Mouse (Mus musculus): ENCODE data around the gene Med6. TPM values are rescaled to one million over a fixed set of nuclear protein-coding genes. Genes with fewer than 3 reads are reported as not detected.

Med6 gene
- 8.4 and 9.2 TPM in 2 replicates for polyA plus RNA-seq (2012; rRNA removed)

DNA sequence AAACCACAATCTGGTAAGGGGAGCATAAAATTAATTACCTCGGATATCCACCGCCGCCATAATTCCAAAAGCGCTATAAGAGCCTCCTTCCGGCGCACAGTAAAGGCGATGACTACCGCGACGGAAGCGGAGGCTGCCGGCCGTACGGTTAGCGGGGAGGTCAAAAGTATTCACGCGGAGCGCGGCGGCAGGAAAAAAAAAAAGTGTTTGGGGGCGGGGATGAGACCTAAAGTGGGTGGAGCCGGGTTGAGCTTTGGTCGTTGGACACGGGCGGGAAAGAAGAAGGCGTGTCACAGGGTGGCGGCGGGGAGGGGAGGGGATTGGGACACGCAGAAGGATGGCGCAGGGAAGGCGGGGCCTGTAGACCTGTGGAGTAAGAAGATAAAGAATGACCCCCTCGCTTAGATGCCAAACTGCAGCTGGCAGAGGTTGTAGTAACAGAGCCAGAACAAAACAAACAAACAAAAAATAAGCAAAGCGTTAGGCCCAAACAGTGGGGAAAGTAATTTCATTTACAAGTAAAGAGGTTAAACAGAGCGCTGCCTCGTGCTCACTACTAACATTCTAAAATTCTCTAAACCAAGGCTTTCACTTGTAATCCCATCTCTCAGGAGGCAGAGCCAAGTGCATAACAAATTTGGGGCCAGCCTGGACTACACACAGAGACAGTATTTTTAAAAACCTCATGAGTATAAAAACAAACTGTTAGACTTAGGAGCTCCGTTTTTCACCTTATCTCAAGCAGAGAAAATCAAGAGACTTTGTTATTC is at the start of gene Med6:
Med6 (minus strand) TSS at position 107 of the 770 bp plus-strand sequence.
- no peaks in the 10 kb centered on the region for H3K4me1 ChIP-seq (replicated peaks; ENCODE audit: control insufficient read depth, insufficient read depth, low read length)
- H3K4me3 ChIP-seq (ENCODE audit: control insufficient read depth, insufficient read depth, low read length) = peak within 1 kb of the TSS; percentile 54
- TF ChIP-seq CTCF (IDR thresholded peaks at IDR 0.05; ENCODE audit: borderline replicate concordance, control insufficient read depth, extremely low read depth, insufficient read depth, low read length, poor library complexity) (peak; percentile 43; the same call in 1 of the 2 replicates), POLR2A (IDR thresholded peaks at IDR 0.05; ENCODE audit: control insufficient read depth, extremely low read depth, insufficient read depth, low read length, poor library complexity) (peak; percentile 54)
- 4% methylated on average over 35 of the region's 36 CpGs for WGBS
- peak; percentile 89 for DNase-seq
- H3K27ac ChIP-seq (ENCODE audit: control insufficient read depth, insufficient read depth, low read length) = no peak within 1 kb of the TSS
- H3K27me3 ChIP-seq (ENCODE audit: control insufficient read depth, insufficient read depth, low read length) = no peaks in the 10 kb centered on the region
- H3K36me3 ChIP-seq (ENCODE audit: control insufficient read depth, insufficient read depth, low read length) = peaks cover 4% of the 10 kb centered on the region; the same call in 1 of the 2 replicates

DNA sequence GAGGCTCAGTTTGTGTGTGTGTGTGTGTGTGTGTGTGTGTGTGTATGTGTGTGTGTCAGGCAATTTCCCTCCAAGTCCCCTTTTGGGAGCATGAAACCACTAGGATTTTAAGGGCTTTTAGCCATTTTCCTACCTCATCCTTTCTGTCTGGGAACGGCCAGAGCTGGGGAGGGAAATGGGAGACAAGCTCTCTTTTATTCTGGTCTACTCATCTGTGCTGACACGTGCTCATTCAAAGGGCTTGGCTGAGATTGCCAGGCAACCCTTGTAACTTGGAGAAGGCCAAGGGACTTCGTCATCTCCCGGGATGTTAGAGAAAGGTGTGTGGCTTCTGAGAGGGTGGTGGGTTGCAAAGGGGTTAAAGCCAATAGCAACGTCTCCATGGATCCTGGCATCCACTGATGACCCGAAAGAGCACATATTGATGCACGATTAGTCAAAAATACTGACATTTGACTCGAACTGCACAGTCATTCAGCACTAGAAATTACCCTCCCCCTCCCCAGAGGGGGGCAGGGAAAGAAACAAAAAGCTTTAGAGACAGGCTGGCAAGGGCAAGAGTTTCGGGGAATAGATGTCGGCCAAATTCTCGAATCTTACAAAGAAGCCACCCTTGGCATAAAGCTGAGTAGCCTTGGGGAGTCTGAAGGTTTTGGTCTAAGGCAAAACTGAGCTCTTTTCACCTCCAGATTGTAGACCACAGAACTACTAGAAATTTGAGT is 47.7 kb upstream of the Med6 start:
- no peak overlapping the region for H3K4me3 ChIP-seq (ENCODE audit: control insufficient read depth, insufficient read depth, low read length)
- no peak for DNase-seq
- H3K27ac ChIP-seq (ENCODE audit: control insufficient read depth, insufficient read depth, low read length) = no peak overlapping the region
- H3K4me1 ChIP-seq (replicated peaks; ENCODE audit: control insufficient read depth, insufficient read depth, low read length) = no peaks in the 10 kb centered on the region
- TF ChIP-seq CTCF (IDR thresholded peaks at IDR 0.05; ENCODE audit: borderline replicate concordance, control insufficient read depth, extremely low read depth, insufficient read depth, low read length, poor library complexity) (no peak), POLR2A (IDR thresholded peaks at IDR 0.05; ENCODE audit: control insufficient read depth, extremely low read depth, insufficient read depth, low read length, poor library complexity) (no peak)
- WGBS = 85% methylated on average over 11 of the region's 11 CpGs
- H3K27me3 ChIP-seq (ENCODE audit: control insufficient read depth, insufficient read depth, low read length) = no peaks in the 10 kb centered on the region
- no peaks in the 10 kb centered on the region for H3K36me3 ChIP-seq (ENCODE audit: control insufficient read depth, insufficient read depth, low read length)

DNA sequence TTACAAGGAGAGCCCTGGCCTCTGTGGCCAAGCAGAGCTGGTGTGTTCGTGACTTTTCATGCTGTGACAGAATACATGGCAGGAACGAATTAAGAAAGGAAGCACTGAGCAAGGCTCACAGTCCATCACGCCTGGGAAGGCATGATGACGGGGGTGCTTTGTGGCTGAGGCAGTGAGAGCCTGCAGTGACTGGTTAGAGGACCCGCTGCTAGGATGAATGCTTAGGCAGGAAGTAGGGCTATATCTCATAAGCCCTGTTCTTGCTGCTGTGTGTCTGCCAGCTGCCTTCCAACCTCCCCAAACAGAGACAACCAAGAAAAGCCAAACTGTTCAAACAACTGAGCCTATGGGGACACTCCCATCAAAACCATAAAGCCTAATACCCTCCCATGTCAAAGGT is 45.8 kb upstream of the Med6 start:
- no peak for DNase-seq
- Histone ChIP-seq H3K27me3 (ENCODE audit: control insufficient read depth, insufficient read depth, low read length) (no peaks in the 10 kb centered on the region), H3K4me3 (ENCODE audit: control insufficient read depth, insufficient read depth, low read length) (no peak overlapping the region), H3K27ac (ENCODE audit: control insufficient read depth, insufficient read depth, low read length) (no peak overlapping the region), H3K4me1 (replicated peaks; ENCODE audit: control insufficient read depth, insufficient read depth, low read length) (no peaks in the 10 kb centered on the region), H3K36me3 (ENCODE audit: control insufficient read depth, insufficient read depth, low read length) (no peaks in the 10 kb centered on the region)
- TF ChIP-seq CTCF (IDR thresholded peaks at IDR 0.05; ENCODE audit: borderline replicate concordance, control insufficient read depth, extremely low read depth, insufficient read depth, low read length, poor library complexity) (no peak), POLR2A (IDR thresholded peaks at IDR 0.05; ENCODE audit: control insufficient read depth, extremely low read depth, insufficient read depth, low read length, poor library complexity) (no peak)
- 50% methylated on average over 5 of the region's 5 CpGs for WGBS

DNA sequence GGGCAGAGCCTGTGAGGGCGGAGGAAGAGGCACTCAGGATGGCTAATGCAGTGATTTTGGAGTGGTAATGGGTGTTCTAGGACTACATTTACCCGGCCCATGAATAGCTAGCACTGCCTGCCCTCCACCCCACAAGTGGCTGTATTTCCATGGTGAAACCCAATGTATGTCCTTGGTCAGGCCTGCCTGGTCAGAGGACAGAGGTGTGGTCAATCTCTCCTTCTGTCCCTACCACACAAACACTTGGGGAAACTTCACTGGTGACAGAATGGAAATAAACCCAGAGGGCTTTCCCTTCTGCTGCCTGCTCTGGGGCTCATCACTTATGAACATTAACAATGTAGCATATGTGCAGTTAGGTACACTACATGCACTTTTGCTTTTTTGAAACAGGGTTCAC is 38.4 kb upstream of the Med6 start:
- no peak for DNase-seq
- TF ChIP-seq POLR2A (IDR thresholded peaks at IDR 0.05; ENCODE audit: control insufficient read depth, extremely low read depth, insufficient read depth, low read length, poor library complexity) (no peak), CTCF (IDR thresholded peaks at IDR 0.05; ENCODE audit: borderline replicate concordance, control insufficient read depth, extremely low read depth, insufficient read depth, low read length, poor library complexity) (no peak)
- Histone ChIP-seq H3K4me3 (ENCODE audit: control insufficient read depth, insufficient read depth, low read length) (no peak overlapping the region), H3K36me3 (ENCODE audit: control insufficient read depth, insufficient read depth, low read length) (no peaks in the 10 kb centered on the region), H3K4me1 (replicated peaks; ENCODE audit: control insufficient read depth, insufficient read depth, low read length) (no peaks in the 10 kb centered on the region), H3K27me3 (ENCODE audit: control insufficient read depth, insufficient read depth, low read length) (peaks cover 17% of the 10 kb centered on the region), H3K27ac (ENCODE audit: control insufficient read depth, insufficient read depth, low read length) (no peak overlapping the region)
- WGBS = 82% methylated on average over 2 of the region's 2 CpGs

DNA sequence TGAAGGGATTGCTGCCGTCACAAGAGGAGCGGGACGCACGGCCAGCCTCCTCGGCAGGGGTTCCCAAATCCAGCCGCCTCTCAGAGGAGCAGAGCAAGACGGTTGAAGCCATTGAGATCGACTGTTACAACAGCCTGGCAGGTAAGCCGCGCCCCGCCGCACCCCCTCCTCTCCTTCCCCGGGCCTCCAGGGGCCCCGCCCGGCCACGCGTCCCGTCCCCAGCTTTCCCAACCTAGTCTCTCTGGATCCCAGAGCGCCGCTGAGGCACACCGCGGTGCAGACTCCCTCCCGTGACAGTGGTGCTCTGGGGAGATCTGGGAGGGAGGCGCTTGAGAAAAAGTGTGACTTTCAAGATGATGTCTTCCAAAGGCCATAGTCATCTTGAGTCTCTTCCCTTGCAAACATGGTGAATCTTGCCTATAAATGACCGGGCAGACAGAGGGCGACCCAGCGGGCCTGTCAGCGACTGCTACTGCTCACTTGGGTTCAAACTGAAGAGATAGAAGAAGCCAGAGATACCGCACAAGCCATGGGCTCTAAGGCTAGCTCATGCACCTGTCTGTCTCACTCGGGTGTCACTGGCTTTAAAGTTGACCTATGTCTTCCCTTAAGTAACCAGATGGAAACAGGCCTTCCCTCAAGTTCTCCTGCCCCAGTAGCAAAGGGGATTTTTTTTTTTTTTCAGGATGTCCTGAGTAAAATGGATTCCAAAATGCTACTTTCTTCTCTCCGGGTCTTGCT is 37.0 kb upstream of the Med6 start:
- H3K4me3 ChIP-seq (ENCODE audit: control insufficient read depth, insufficient read depth, low read length) = 0 out of 2 replicates have a peak overlapping the region, but pooled peaks have one; percentile 6
- peaks cover 17% of the 10 kb centered on the region for H3K27me3 ChIP-seq (ENCODE audit: control insufficient read depth, insufficient read depth, low read length)
- no peak for DNase-seq

More for the DNA sequence above, 37.0 kb upstream of the Med6 start:
- Histone ChIP-seq H3K27ac (ENCODE audit: control insufficient read depth, insufficient read depth, low read length) (no peak overlapping the region), H3K36me3 (ENCODE audit: control insufficient read depth, insufficient read depth, low read length) (no peaks in the 10 kb centered on the region), H3K4me1 (replicated peaks; ENCODE audit: control insufficient read depth, insufficient read depth, low read length) (no peaks in the 10 kb centered on the region)
- TF ChIP-seq POLR2A (IDR thresholded peaks at IDR 0.05; ENCODE audit: control insufficient read depth, extremely low read depth, insufficient read depth, low read length, poor library complexity) (no peak), CTCF (IDR thresholded peaks at IDR 0.05; ENCODE audit: borderline replicate concordance, control insufficient read depth, extremely low read depth, insufficient read depth, low read length, poor library complexity) (no peak)
- WGBS = 9% methylated on average over 31 of the region's 31 CpGs

All from thymus, adult 2 months (tissue).